Mouse (Mus musculus) testis, adult 10 weeks (tissue): ENCODE data around the gene Gpr158. TPM values are rescaled to one million over a fixed set of nuclear protein-coding genes. Genes with fewer than 3 reads are reported as not detected.

Experiments
- polyA plus RNA-seq: library from polyadenylated mRNA; stranded (reverse); fragments of 350-450 nt; fragmentation: Illumina TruSeq; extraction: RNeasy Lipid Tissue Mini Kit (QIAGEN cat#74804); gene quantifications from one replicate; pipeline ENCODE4 v1.2.3, GENCODE M21; 2014; ENCODE audit warnings: low read depth, low replicate concordance

The Gpr158 gene
- polyA plus RNA-seq = 1.2 TPM

DNA sequence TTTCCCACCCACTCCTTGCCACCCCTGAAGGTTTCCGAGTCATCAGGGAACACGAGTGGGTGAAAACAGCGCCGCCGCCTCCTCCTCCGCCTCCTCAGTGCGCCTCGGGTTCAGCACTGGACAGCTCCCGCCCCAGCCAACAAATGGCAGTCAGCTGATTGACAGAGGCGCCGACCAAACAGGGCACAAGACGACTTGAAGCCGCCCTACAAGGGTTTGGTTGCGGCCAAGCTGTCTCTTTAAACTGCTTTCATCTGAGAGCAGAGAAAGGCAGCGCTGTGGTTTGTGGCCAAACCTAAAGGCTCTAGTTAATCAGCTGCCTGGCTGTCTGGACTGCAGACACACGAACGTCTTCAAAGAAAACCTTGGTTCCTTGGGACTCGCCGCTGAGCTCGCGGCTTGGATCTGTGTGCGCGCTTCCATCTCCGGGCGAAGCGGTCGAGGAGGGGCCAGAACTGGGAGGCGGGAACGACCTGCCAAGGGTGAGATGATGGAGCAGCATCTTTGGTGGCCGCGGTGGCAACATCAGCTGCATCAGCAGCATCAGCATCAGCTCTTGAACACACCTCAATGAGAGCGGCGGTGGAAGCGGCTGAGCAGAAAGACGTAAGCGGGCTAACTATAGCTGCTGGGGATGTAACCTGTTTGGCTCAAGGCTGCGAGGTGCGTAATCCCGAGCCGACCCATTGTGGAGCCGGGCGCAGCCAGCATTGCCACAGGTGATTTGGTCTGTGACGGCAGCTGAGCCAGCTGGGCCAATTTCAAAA lies at the start of gene Gpr158:
TSS of gene Gpr158 (plus strand) at position 198 of the 767 bp plus-strand sequence.

Other genes starting within 250 kb of the Gpr158 start
- gene Enkur, start 162.2 kb upstream of the Gpr158 start, polyA plus RNA-seq = 680 TPM
- 67.8 TPM for gene Thnsl1, start 161.8 kb upstream of the Gpr158 start, polyA plus RNA-seq